Mouse (Mus musculus) liver, embryonic 15.5 days (tissue): ENCODE results near the gene Cep250. TPM values are rescaled to one million over a fixed set of nuclear protein-coding genes. Genes with fewer than 3 reads are reported as not detected.

Source experiments
- ATAC-seq: fragments of 200-750 bp; cut with Nextera tagmentation; 2 replicates; pipeline ENCODE4 v1.8.0; 2017; ENCODE audit warnings: moderate number of reproducible peaks, mild to moderate bottlenecking, moderate library complexity; ENCODE audit not compliant: insufficient read depth
- H3K27ac ChIP-seq: fragments of 300-500 bp; sonication (generic); replicated peaks from 2 replicates; pipeline ENCODE4 v1.5.1; 2015; ENCODE audit warnings: mild to moderate bottlenecking, inconsistent platforms
- H3K27me3 ChIP-seq: fragments of 300-500 bp; sonication (generic); 2 replicates; pipeline ENCODE4 v1.6.1; 2015; ENCODE audit warnings: mild to moderate bottlenecking, inconsistent platforms
- H3K36me3 ChIP-seq: fragments of 300-500 bp; sonication (generic); replicated peaks from 2 replicates; pipeline ENCODE4 v1.6.1; 2015; ENCODE audit warnings: moderate library complexity, mild to moderate bottlenecking, inconsistent platforms
- H3K4me1 ChIP-seq: fragments of 300-500 bp; sonication (generic); replicated peaks from 2 replicates; pipeline ENCODE4 v1.6.1; 2015; ENCODE audit warnings: inconsistent platforms
- H3K4me2 ChIP-seq: fragments of 300-500 bp; sonication (generic); 2 replicates; pipeline ENCODE4 v1.6.1; 2015; ENCODE audit warnings: moderate library complexity, mild to moderate bottlenecking, inconsistent platforms
- H3K4me3 ChIP-seq: fragments of 300-500 bp; sonication (generic); replicated peaks from 2 replicates; pipeline ENCODE4 v1.5.1; 2015; ENCODE audit warnings: mild to moderate bottlenecking, inconsistent platforms
- H3K9ac ChIP-seq: fragments of 300-500 bp; sonication (generic); 2 replicates; pipeline ENCODE4 v1.6.1; 2015; ENCODE audit warnings: moderate library complexity, mild to moderate bottlenecking, inconsistent platforms
- H3K9me3 ChIP-seq: fragments of 300-500 bp; sonication (generic); replicated peaks from 2 replicates; pipeline ENCODE4 v1.6.1; 2016; ENCODE audit warnings: inconsistent platforms
- WGBS: fragments of 180-500 bp; shearing (Covaris S2); methylation state at CpG from one replicate; pipeline ENCODE4 v1.1.7; 2015; ENCODE audit warnings: mixed read lengths; ENCODE audit not compliant: insufficient replicate concordance; 5-methylcytosine and 5-hydroxymethylcytosine counted together
- polyA plus RNA-seq: library from polyadenylated mRNA; unstranded; fragments of >200 nt; fragmentation: Nextera tagmentation; extraction: Ambion mirVana; gene quantifications from 2 replicates; pipeline ENCODE4 v1.2.1, GENCODE M21; 2015

Cep250 gene
- polyA plus RNA-seq, 1 experiment from 2014 or later, result 8.2 TPM

- 0 out of 2 replicates have a peak, but pooled peaks have one; percentile 18 for ATAC-seq
- H3K27me3 ChIP-seq, result no peaks in the 10 kb centered on the region
- 50% methylated on average over 6 of the region's 6 CpGs for WGBS
- no peak overlapping the region for H3K4me3 ChIP-seq
- H3K4me2 ChIP-seq, result no peak overlapping the region
- H3K36me3 ChIP-seq, result peaks cover 87% of the 10 kb centered on the region
- H3K9ac ChIP-seq, result no peak overlapping the region
- H3K9me3 ChIP-seq, result no peaks in the 10 kb centered on the region
- H3K27ac ChIP-seq, result no peak overlapping the region
- H3K4me1 ChIP-seq, result peaks cover 16% of the 10 kb centered on the region
Measured at GRCm38 (mm10) chr2:155973348-155973747, 17.1 kb downstream of the Cep250 start.

GRCm38 (mm10) chr2:155974087-155974731 is 18.0 kb downstream of the Cep250 start:
- Histone ChIP-seq H3K27me3 (no peaks in the 10 kb centered on the region), H3K4me3 (no peak overlapping the region), H3K4me2 (no peak overlapping the region), H3K27ac (0 out of 2 replicates have a peak overlapping the region, but pooled peaks have one; percentile 4), H3K9me3 (no peaks in the 10 kb centered on the region), H3K4me1 (peaks cover 18% of the 10 kb centered on the region), H3K36me3 (peaks cover 83% of the 10 kb centered on the region), H3K9ac (no peak overlapping the region)
- ATAC-seq, result no peak
- 77% methylated on average over 14 of the region's 14 CpGs for WGBS

- H3K27me3 ChIP-seq, result no peaks in the 10 kb centered on the region
- 33% methylated on average over 5 of the region's 5 CpGs for WGBS
- H3K9me3 ChIP-seq, result no peaks in the 10 kb centered on the region
- H3K27ac ChIP-seq, result peak overlapping the region; percentile 61
- peaks cover 87% of the 10 kb centered on the region for H3K36me3 ChIP-seq
- H3K4me3 ChIP-seq, result 0 out of 2 replicates have a peak overlapping the region, but pooled peaks have one; percentile 6
- ATAC-seq, result peak; percentile 51; the same call in 1 of the 2 replicates
- H3K9ac ChIP-seq, result no peak overlapping the region
- peak overlapping the region; percentile 21 for H3K4me2 ChIP-seq
- H3K4me1 ChIP-seq, result 0 out of 2 replicates have a peak, but pooled peaks cover 3% of the 10 kb centered on the region
Measured at GRCm38 (mm10) chr2:155979328-155979991, 23.2 kb downstream of the Cep250 start.

GRCm38 (mm10) chr2:155985776-155986175 is 29.5 kb downstream of the Cep250 start:
- ATAC-seq, result no peak
- no peaks in the 10 kb centered on the region for H3K9me3 ChIP-seq
- WGBS, result 79% methylated on average over 7 of the region's 7 CpGs

GRCm38 (mm10) chr2:155987131-155987530 is 30.9 kb downstream of the Cep250 start:
- Histone ChIP-seq H3K27me3 (no peaks in the 10 kb centered on the region), H3K4me3 (no peak overlapping the region), H3K36me3 (peaks cover 93% of the 10 kb centered on the region), H3K9ac (no peak overlapping the region), H3K9me3 (no peaks in the 10 kb centered on the region), H3K27ac (peak overlapping the region; percentile 91), H3K4me2 (peak overlapping the region; percentile 80; the same call in 1 of the 2 replicates), H3K4me1 (peaks cover 69% of the 10 kb centered on the region)
- ATAC-seq, result no peak
- 92% methylated on average over 6 of the region's 6 CpGs for WGBS

More at GRCm38 (mm10) chr2:155985776-155986175, 29.5 kb downstream of the Cep250 start:
- H3K4me3 ChIP-seq, result no peak overlapping the region
- H3K27ac ChIP-seq, result no peak overlapping the region
- peaks cover 56% of the 10 kb centered on the region for H3K4me1 ChIP-seq
- no peaks in the 10 kb centered on the region for H3K27me3 ChIP-seq
- no peak overlapping the region for H3K4me2 ChIP-seq
- peaks cover 93% of the 10 kb centered on the region for H3K36me3 ChIP-seq
- H3K9ac ChIP-seq, result no peak overlapping the region

- H3K36me3 ChIP-seq, result peaks cover 94% of the 10 kb centered on the region
- peak overlapping the region; percentile 91 for H3K27ac ChIP-seq
- peaks cover 88% of the 10 kb centered on the region for H3K4me1 ChIP-seq
- H3K9ac ChIP-seq, result peak overlapping the region; percentile 61
- ATAC-seq, result peak; percentile 95
- H3K27me3 ChIP-seq, result no peaks in the 10 kb centered on the region
- peak overlapping the region; percentile 58 for H3K4me3 ChIP-seq
- WGBS, result 17% methylated on average over 4 of the region's 4 CpGs
- peak overlapping the region; percentile 80 for H3K4me2 ChIP-seq
- no peaks in the 10 kb centered on the region for H3K9me3 ChIP-seq
Measured at GRCm38 (mm10) chr2:155989085-155989484, 32.8 kb downstream of the Cep250 start.

- Histone ChIP-seq H3K4me3 (peak overlapping the region; percentile 58), H3K9ac (peak overlapping the region; percentile 61; the same call in 1 of the 2 replicates), H3K27me3 (no peaks in the 10 kb centered on the region), H3K27ac (peak overlapping the region; percentile 91; the same call in 1 of the 2 replicates), H3K36me3 (peaks cover 94% of the 10 kb centered on the region), H3K9me3 (no peaks in the 10 kb centered on the region), H3K4me2 (peak overlapping the region; percentile 80), H3K4me1 (peaks cover 88% of the 10 kb centered on the region)
- no peak for ATAC-seq
- whole genome bisulfite sequencing, result 83% methylated on average over 10 of the region's 10 CpGs
Measured at GRCm38 (mm10) chr2:155991151-155991550, 34.9 kb downstream of the Cep250 start.

- H3K9me3 ChIP-seq, result no peaks in the 10 kb centered on the region
- WGBS, result 62% methylated on average over 14 of the region's 14 CpGs
- H3K4me1 ChIP-seq, result peaks cover 83% of the 10 kb centered on the region
- H3K4me3 ChIP-seq, result peak overlapping the region; percentile 58
- peak overlapping the region; percentile 61 for H3K9ac ChIP-seq
- H3K4me2 ChIP-seq, result peak overlapping the region; percentile 80
- peak overlapping the region; percentile 91; the same call in 1 of the 2 replicates for H3K27ac ChIP-seq
- peaks cover 94% of the 10 kb centered on the region for H3K36me3 ChIP-seq
- ATAC-seq, result peak; percentile 37
- H3K27me3 ChIP-seq, result no peaks in the 10 kb centered on the region
Measured at GRCm38 (mm10) chr2:155991863-155992321, 35.6 kb downstream of the Cep250 start.

GRCm38 (mm10) chr2:156005393-156005792 is 49.1 kb downstream of the Cep250 start:
- 87% methylated on average over 4 of the region's 4 CpGs for WGBS
- no peaks in the 10 kb centered on the region for H3K9me3 ChIP-seq
- ATAC-seq, result no peak

GRCm38 (mm10) chr2:156007888-156008532 is 51.8 kb downstream of the Cep250 start, which contains the start of the genes 6430550D23Rik and Ergic3:
TSS of gene 6430550D23Rik (minus strand) at chr2:156007977.
TSS of gene Ergic3 (plus strand) at chr2:156008045.
- Histone ChIP-seq H3K9me3 (no peaks in the 10 kb centered on the region), H3K9ac (peak within 1 kb of the TSS; percentile 72), H3K4me3 (peak within 1 kb of the TSS; percentile 77), H3K27me3 (no peaks in the 10 kb centered on the region), H3K4me2 (peak within 1 kb of the TSS; percentile 82), H3K4me1 (peaks cover 24% of the 10 kb centered on the region), H3K36me3 (peaks cover 38% of the 10 kb centered on the region), H3K27ac (peak within 1 kb of the TSS; percentile 83)
- WGBS, result under 1% methylated on average over 45 of the region's 45 CpGs
- ATAC-seq, result peak; percentile 100

More at GRCm38 (mm10) chr2:156005393-156005792, 49.1 kb downstream of the Cep250 start:
- Histone ChIP-seq H3K27me3 (no peaks in the 10 kb centered on the region), H3K27ac (no peak overlapping the region), H3K36me3 (peaks cover 22% of the 10 kb centered on the region), H3K9ac (no peak overlapping the region), H3K4me1 (peaks cover 24% of the 10 kb centered on the region), H3K4me3 (no peak overlapping the region), H3K4me2 (no peak overlapping the region)
